Mouse (Mus musculus) liver, embryonic 13.5 days (tissue): Measurements from ENCODE around the gene Shcbp1. TPM values are rescaled to one million over a fixed set of nuclear protein-coding genes. Genes with fewer than 3 reads are reported as not detected.

Experiments used
- polyA plus RNA-seq: library from polyadenylated mRNA; unstranded; fragments of >200 nt; fragmentation: Nextera tagmentation; extraction: Ambion mirVana; gene quantifications from 2 replicates; pipeline ENCODE4 v1.2.1, GENCODE M21; 2015

Gene Shcbp1
- polyA plus RNA-seq, 1 experiment from 2014 or later, result 47.6 TPM

Other genes with a start within 250 kb of the Shcbp1 start
- gene Zfp958, start 166.4 kb downstream of the Shcbp1 start, polyA plus RNA-seq, result 5.5 and 6.5 TPM in 2 replicates